Mouse (Mus musculus) skeletal muscle tissue, postnatal 0 days (tissue): Measurements from ENCODE around the gene Gmfg. TPM values are rescaled to one million over a fixed set of nuclear protein-coding genes. Genes with fewer than 3 reads are reported as not detected.

Experiments
- polyA plus RNA-seq: library from polyadenylated mRNA; unstranded; fragments of >200 nt; fragmentation: Nextera tagmentation; extraction: Ambion mirVana; gene quantifications from 2 replicates; pipeline ENCODE4 v1.2.1, GENCODE M21; 2015

Gene Gmfg
- polyA plus RNA-seq = 21.4 and 29.1 TPM in 2 replicates

GRCm38 (mm10) chr7:28436932-28437570 is at the start of gene Gmfg:
Gene Gmfg, plus strand, starts transcription at chr7:28437447.

GRCm38 (mm10) chr7:28392429-28393271 is 44.6 kb upstream of the Gmfg start, which contains the start of the genes Med29 and Paf1:
Gene Med29, minus strand, starts transcription at chr7:28392708.
Gene Paf1, plus strand, starts transcription at chr7:28392951.

GRCm38 (mm10) chr7:28451531-28452360 is 14.5 kb downstream of the Gmfg start, which contains the start of gene Lrfn1:
Gene Lrfn1, plus strand, starts transcription at chr7:28451980.

Other genes with a start within 250 kb of the Gmfg start
- gene Eid2, start 169.6 kb upstream of the Gmfg start, polyA plus RNA-seq = 7.0 and 7.9 TPM in 2 replicates
- gene Eid2b, start 159.7 kb upstream of the Gmfg start, polyA plus RNA-seq = 9.4 and 10.3 TPM in 2 replicates
- gene Selenov, start 146.3 kb upstream of the Gmfg start, polyA plus RNA-seq = 0.16 TPM in 1 of 2 replicates, not detected in the other
- gene Dll3, start 135.2 kb upstream of the Gmfg start, polyA plus RNA-seq = not detected in 2 replicates
- 71.8 and 92.4 TPM in 2 replicates for gene Timm50, start 125.4 kb upstream of the Gmfg start, polyA plus RNA-seq
- 44.9 and 47.5 TPM in 2 replicates for gene Supt5, start 98.7 kb upstream of the Gmfg start, polyA plus RNA-seq
- 568 and 593 TPM in 2 replicates for gene Rps16, start 86.8 kb upstream of the Gmfg start, polyA plus RNA-seq
- gene Plekhg2, start 64.8 kb upstream of the Gmfg start, polyA plus RNA-seq = 18.0 and 18.7 TPM in 2 replicates
- gene Zfp36, start 57.2 kb upstream of the Gmfg start, polyA plus RNA-seq = 9.9 and 12.2 TPM in 2 replicates
- gene Med29, start 44.7 kb upstream of the Gmfg start, polyA plus RNA-seq = 39.1 and 40.9 TPM in 2 replicates
- gene Paf1, start 44.5 kb upstream of the Gmfg start, polyA plus RNA-seq = 49.3 TPM in 2 replicates
- gene Lrfn1, start 14.5 kb downstream of the Gmfg start, polyA plus RNA-seq = 0.38 and 0.43 TPM in 2 replicates
- gene Ifnl2, start 73.0 kb downstream of the Gmfg start, polyA plus RNA-seq = not detected in 2 replicates
- not detected in 2 replicates for gene Ifnl3, start 85.4 kb downstream of the Gmfg start, polyA plus RNA-seq
- gene Sycn, start 103.4 kb downstream of the Gmfg start, polyA plus RNA-seq = not detected in 2 replicates
- 1.8 TPM in 1 of 2 replicates, not detected in the other for gene Nccrp1, start 109.8 kb downstream of the Gmfg start, polyA plus RNA-seq
- gene Samd4b, start 160.7 kb downstream of the Gmfg start, polyA plus RNA-seq = 11.0 and 11.5 TPM in 2 replicates
- 5.7 and 6.5 TPM in 2 replicates for gene Pak4, start 160.7 kb downstream of the Gmfg start, polyA plus RNA-seq
- gene Acp7, start 193.9 kb downstream of the Gmfg start, polyA plus RNA-seq = 0.77 TPM in 1 of 2 replicates, not detected in the other